Mouse (Mus musculus): ENCODE data around the gene Akap14. TPM values are rescaled to one million over a fixed set of nuclear protein-coding genes. Genes with fewer than 3 reads are reported as not detected.

The Akap14 gene
- polyA plus RNA-seq, 1 experiment from 2014 or later, result 0.17 TPM

GRCm38 (mm10) chrX:37109526-37110192, 59.0 kb downstream of the Akap14 start:
- no peak for DNase-seq (ENCODE audit: low spot score)

GRCm38 (mm10) chrX:37103826-37104225, 64.8 kb downstream of the Akap14 start:
- no peak for DNase-seq (ENCODE audit: low spot score)

Other genes with a start within 250 kb of the Akap14 start
- gene Sept6, start 177.0 kb downstream of the Akap14 start, polyA plus RNA-seq (2015; fragmentation: Nextera tagmentation; extraction: Ambion mirVana), result 96.3 and 112 TPM in 2 replicates
- gene Sowahd, start 120.0 kb downstream of the Akap14 start, polyA plus RNA-seq (2015; fragmentation: Nextera tagmentation; extraction: Ambion mirVana), result 0.59 and 1.0 TPM in 2 replicates
- 905 and 976 TPM in 2 replicates for gene Rpl39, start 83.4 kb downstream of the Akap14 start, polyA plus RNA-seq (2015; fragmentation: Nextera tagmentation; extraction: Ambion mirVana)
- 21.7 and 25.0 TPM in 2 replicates for gene Upf3b, start 58.5 kb downstream of the Akap14 start, polyA plus RNA-seq (2015; fragmentation: Nextera tagmentation; extraction: Ambion mirVana)
- gene Nkap, start 42.0 kb downstream of the Akap14 start, polyA plus RNA-seq (2015; fragmentation: Nextera tagmentation; extraction: Ambion mirVana), result 21.6 and 26.4 TPM in 2 replicates
- gene Ndufa1, start 22.3 kb upstream of the Akap14 start, polyA plus RNA-seq (2015; fragmentation: Nextera tagmentation; extraction: Ambion mirVana), result 690 and 722 TPM in 2 replicates
- 16.7 and 17.5 TPM in 2 replicates for gene Rnf113a1, start 22.4 kb upstream of the Akap14 start, polyA plus RNA-seq (2015; fragmentation: Nextera tagmentation; extraction: Ambion mirVana)
- gene Gm9, start 42.2 kb upstream of the Akap14 start, polyA plus RNA-seq (2015; fragmentation: Nextera tagmentation; extraction: Ambion mirVana), result not detected in 2 replicates
- gene Rhox1, start 53.4 kb upstream of the Akap14 start, polyA plus RNA-seq (2015; fragmentation: Nextera tagmentation; extraction: Ambion mirVana), result not detected in 2 replicates
- not detected in 2 replicates for gene Rhox2a, start 76.1 kb upstream of the Akap14 start, polyA plus RNA-seq (2015; fragmentation: Nextera tagmentation; extraction: Ambion mirVana)
- gene Rhox3a, start 81.1 kb upstream of the Akap14 start, polyA plus RNA-seq (2015; fragmentation: Nextera tagmentation; extraction: Ambion mirVana), result not detected in 2 replicates
- 0.10 TPM in 1 of 2 replicates, not detected in the other for gene Rhox4a, start 96.5 kb upstream of the Akap14 start, polyA plus RNA-seq (2015; fragmentation: Nextera tagmentation; extraction: Ambion mirVana)
- gene Rhox3a2, start 211.2 kb upstream of the Akap14 start, polyA plus RNA-seq (2015; fragmentation: Nextera tagmentation; extraction: Ambion mirVana), result not detected in 2 replicates
- 21.3 and 22.2 TPM in 2 replicates for gene Rhox4a2, start 222.0 kb upstream of the Akap14 start, polyA plus RNA-seq (2015; fragmentation: Nextera tagmentation; extraction: Ambion mirVana)
- gene Rhox2b, start 243.2 kb upstream of the Akap14 start, polyA plus RNA-seq (2015; fragmentation: Nextera tagmentation; extraction: Ambion mirVana), result not detected in 2 replicates

All from thymus, postnatal 0 days (tissue).